Mouse (Mus musculus) granulocyte monocyte progenitor cell, adult 5-6 weeks (primary cell): ENCODE measurements around the gene Btbd3. TPM values are rescaled to one million over a fixed set of nuclear protein-coding genes. Genes with fewer than 3 reads are reported as not detected.
A peak's percentile ranks its signal among the peaks of the same experiment; 100 is the strongest.

Experiments
- ATAC-seq: replicated peaks from 2 replicates; pipeline ENCODE4 v1.8.0; 2016; ENCODE audit warnings: mild to moderate bottlenecking, moderate TSS enrichment, inconsistent platforms; ENCODE audit not compliant: poor library complexity, severe bottlenecking
- total RNA-seq, 2 experiments: library from RNA; stranded (forward) in 1 of 2; stranded (reverse) in 1 of 2; fragments of 200-712, 200-1000 nt in 1 of 2; fragments of >200 nt in 1 of 2; fragmentation: Nextera tagmentation in 1 of 2; gene quantifications; 2 replicates each; pipeline ENCODE4 v1.2.3; 2014 to 2017

The Btbd3 gene
- total RNA-seq (2014; fragmentation: Nextera tagmentation), result 2.0 and 3.7 TPM in 2 replicates
- total RNA-seq (2017), result 1.1 and 1.2 TPM in 2 replicates

DNA sequence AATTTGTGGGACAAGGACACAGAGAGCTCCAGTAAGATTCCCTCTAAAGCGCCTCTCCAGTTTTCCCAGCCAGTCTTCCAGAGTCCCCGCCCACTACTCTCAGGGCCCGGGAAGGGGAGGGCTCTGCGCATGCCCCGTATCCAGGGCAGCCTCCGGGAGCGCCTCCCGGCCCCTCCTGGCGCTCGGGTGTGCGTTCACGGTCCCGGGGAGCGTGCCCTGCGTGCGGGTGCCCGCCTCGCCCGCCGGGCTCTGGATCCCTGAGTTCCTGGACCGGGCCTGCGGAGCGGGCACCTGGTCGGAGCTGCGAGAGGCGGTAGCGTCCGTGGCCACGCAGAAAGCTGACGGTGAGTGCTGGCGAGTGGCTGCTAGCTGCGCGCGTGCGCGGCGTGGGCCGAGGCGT, at the start of gene Btbd3:
Gene Btbd3, plus strand, starts transcription at position 155 of the 400 bp plus-strand sequence.
- peak; percentile 77 for ATAC-seq

DNA sequence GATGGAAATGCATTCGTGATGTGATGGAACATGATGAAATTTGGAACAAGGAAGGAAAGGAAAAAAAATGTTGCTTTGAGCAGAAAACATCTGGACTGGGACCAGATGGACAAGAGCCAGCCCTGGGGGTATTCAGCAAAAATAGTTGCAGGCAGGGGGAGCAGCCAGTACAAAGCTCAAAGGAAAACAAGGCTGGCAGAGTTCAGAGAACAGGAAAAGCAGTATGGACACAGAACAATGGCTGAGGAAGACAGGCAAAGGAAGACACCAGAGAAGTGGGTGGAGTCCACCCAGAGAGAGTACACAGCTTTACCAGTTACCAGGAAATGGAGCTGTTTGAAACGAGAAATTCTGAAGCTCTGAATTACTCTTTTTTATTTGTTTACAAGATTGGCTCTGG, 40.8 kb upstream of the Btbd3 start:
- ATAC-seq, result no peak

DNA sequence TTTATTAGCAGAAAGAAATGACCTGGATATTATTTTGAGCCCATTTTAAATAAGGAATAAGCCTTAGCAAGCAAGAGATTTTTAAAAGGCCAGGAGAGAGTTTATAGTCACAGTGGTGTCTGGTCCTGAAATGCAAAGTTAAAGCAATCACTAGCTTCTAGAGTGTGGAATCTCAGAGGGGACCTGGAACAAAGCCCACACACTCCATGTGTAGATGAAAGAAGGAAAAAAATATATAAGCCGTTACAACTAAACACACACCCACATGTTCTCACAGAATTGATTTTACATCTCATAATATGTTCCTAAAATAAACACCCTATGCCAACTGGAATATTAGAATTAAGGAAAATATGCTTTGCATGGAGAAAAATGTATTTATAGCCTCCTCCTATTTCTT, 36.1 kb upstream of the Btbd3 start:
- ATAC-seq, result no peak

DNA sequence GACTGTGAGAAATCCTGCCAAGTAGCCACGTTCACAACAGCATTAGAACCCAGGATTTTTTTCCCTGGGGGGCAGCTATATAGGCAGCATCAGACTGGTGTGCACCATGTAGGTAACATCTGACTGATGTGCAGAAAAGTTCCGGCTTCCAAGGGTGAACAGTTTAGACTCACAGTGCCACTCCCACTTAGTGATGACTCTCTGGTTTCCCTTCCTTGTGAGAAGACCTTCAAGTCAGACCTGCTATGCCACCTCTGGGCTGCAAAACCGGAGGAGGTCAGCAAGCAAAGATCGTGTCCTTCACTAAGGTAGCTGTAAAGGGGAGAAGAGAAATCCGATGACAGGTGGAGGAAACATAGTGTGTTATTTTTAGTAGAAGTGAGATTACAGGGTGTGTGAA, 24.1 kb upstream of the Btbd3 start:
- ATAC-seq, result no peak

DNA sequence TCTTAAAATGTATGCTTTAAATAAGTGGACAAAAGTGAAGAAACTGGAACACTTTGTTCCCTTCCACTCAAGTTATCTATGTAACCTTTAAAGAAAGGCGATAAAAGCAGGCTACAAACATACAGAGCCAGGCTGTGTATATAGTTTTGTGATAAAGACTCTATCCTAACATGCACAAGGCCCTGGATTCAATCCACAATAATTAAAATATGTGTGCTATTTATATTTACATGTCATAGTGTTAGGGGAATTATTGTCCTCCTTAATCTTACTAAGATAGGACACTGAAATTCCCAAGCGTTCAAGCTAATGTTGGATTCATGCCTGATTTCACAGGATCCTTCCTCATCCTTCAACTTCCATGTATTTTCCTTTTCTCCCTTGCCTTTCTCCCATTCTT, 20.2 kb upstream of the Btbd3 start:
- no peak for ATAC-seq

DNA sequence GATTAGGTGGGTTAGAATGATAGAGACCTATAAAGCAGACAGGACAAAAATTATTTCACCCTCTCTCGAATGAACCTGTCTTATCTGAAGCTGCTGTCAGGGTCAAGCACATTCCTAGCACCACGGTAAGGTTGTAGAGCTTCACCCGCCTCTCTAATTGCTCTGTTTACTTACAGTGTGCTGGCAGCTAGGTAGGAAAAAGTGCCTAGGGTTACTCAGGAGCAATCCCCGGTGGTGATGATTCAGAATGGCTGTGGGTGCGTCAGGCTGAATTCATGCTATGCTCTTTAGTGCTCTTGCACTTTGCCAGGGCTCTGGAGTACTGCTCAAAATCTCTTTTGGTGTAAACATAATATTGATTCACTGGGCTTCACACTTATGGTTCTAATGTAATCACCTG, 13.9 kb upstream of the Btbd3 start:
- ATAC-seq, result no peak

DNA sequence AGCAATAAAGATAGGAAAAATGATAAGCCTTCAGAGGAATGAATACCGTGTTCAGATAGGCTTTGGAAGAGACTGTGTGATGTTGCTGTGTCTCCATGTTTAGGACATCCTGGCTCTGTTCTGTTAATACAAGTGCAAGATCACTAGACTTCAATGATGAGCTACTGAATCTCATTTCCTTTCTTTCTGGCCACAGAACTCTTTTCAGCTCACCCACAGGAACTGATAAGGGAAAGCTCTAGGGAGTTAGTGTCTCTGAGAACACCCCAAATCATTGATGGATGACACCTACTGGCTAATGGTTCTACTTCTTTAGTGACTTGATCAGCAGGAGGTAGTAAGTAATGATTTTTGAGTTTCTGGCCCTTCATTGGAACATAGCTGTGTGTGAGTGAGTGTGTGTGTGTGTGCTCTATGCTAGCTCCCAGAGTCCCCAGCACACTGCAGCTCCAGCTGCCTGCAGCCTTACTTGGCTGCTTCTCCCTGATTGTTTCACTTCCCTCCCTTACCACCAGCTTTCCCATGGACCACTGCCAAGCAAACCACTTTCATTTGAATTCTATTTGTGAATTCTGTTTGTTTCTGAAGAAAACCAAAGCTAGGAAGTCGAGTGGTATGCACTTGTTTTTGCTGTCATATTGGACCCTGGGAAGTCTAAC, 10.6 kb upstream of the Btbd3 start:
- ATAC-seq, result peak; percentile 99

DNA sequence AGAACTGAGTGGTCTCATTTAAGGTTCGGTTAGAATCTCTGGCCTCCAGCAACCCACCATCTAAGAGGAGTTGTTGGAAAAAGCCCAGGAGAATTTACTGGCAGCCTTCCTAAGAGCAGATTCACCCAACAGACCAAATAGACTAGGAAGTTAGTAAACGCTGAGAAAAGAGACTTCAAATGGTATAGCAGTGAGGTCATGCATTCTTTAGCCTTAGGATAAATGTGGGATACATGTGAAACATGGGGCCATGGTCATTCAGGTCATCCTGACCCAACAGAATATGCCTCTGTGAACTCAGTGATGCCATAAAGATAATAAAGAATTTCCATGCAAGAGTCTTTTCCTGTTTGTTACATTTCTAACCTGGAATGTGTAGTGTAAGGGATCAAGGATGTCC, 8.4 kb upstream of the Btbd3 start:
- ATAC-seq, result no peak

DNA sequence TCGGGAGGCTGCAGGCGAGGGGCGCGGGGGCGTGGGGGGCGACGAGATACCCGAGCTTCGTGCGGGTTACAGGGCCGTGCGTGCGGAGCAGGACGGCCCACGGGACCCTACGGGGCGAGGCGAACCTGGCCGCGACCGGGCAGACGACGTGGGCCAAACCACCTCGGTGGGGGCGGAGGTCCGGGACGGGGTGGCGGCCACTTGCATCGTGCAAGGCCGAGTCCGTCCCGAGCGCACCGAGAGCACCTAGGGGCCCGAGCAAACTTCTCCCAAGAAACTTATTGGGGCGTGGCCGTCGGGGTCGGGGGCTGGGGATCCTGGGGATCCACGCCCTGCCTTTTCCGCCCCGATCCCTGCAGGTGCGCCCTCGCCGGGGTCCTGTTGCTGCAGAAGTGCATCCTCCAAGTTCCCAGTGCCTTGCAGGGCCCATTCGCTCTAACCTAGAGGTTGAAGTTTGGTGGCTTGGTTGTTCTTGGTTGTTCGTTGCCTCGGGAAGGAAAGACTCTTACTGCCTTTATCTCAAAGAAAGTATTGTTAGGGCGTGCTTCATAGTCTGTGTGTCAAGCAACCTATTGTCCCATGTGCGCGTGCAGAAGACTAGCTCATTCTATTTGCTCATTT, 596 bp downstream of the Btbd3 start:
- ATAC-seq, result peak; percentile 48

DNA sequence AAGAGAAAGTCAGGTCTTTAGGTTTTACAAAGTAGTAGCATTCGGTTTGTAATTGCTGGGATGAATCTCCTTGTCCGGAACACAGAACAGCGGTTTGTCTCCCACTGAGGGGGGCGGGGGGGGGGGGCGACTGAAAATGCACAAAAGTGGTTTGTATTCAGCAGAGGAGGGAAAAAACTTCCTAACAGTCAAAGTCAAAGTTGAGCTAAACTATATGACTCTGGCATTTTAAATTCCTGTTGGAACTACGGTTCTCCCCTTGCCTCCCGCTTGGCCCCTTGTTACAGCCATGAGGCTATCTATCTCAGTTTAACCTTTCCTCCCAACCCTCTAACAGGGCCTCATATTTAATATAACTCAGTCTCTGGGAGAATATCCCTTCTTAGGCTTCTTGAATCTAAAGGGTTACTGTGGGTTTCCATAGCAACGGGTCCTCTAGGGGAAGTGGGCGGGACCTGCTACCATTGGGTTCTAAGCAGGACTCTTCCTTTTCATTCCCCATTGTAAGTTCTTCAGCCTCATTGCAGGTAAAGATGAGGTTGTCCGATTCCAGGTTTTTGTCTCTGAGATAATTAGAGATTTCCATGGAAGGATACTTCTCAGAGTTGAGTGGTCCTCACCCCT, 1.4 kb downstream of the Btbd3 start:
- peak; percentile 61 for ATAC-seq

DNA sequence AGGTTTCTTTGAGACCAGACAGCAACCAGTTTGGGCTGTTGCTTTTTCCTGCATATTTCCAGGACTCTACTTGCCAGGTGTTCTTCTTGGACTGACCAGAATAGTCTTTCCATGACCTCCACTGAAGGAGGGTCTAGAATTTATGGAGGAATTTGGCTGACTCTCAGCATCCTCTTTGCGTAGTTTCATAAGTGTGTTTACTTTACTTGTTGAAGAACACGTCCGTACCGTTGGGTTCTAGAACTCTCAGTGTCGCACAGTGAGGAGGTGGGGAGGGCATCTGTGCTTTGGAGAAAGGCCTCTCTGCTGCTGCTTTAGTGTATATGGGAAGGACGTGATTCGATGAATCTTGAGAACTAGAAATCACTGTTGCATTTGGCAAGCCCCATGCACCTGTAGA, 4.8 kb downstream of the Btbd3 start:
- no peak for ATAC-seq

DNA sequence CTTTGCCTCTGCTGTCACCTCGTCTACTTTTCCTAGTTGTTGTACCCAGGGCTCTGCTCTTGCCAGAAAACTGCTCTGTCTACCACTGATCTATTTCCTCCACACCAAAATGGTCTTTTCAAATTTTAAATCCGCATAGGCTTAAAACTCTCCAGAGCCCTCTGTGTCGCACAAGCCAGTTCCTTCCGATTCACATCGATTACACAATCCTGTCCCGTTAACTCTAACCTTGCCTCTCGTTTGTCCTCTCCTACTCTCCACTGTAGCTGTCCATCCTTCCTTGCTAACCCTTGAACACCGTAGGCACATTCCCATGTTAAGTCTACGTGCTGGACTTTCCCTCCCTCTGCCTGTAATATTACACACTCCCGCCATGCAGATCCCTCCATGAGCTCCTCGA, 6.5 kb downstream of the Btbd3 start:
- peak; percentile 49; the same call in 1 of the 2 replicates for ATAC-seq

DNA sequence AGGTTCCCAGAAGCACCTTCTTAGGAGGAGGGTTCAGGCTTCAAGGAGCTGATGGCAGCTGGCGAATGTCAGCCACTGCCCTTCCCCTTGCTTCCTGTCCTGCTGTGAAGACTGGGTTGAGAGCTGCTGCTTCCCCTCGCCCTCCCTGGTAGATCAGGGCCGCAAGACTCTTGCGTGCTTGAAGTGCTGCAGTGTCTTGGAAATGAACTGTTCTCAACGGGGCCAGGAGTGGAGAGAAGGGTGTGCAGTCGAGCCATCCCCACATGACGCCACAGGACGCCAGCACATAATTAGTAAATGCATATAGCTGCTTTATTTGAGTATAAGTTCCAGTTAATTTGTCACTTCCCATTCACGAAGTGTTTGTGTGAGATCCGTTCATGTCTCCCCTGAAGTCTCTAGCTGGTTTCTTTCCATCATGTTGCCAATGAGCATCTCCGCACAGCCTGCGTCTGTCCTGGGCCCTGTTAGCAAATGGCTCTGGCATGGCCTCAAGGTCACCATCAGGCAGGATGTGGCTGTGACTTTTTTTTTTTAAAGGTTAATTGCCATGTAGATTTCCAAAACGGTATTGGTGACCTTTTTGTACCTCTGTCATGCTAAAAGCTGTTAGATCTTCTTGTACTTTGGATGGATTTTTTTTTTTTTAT, 9.1 kb downstream of the Btbd3 start:
- ATAC-seq, result peak; percentile 63

DNA sequence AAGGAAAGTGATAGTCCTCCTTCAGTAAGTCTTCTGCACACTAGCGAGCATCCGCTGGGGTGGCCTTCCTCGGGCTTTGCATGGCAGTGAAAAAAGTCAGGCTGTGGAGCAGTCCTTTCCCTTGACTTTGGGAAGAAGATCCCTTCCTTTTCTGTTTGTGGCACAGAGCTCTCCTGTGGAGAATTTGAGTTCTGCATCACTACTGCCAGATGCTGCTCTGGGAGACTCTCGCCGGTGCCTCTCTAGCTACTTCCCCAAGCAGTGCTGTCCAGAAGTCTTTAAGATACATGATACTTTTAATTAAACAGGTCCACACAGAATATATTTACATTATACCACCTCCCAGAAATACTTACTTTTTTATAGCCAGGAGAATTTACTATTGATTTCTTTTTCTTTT, 10.3 kb downstream of the Btbd3 start:
- ATAC-seq, result no peak

DNA sequence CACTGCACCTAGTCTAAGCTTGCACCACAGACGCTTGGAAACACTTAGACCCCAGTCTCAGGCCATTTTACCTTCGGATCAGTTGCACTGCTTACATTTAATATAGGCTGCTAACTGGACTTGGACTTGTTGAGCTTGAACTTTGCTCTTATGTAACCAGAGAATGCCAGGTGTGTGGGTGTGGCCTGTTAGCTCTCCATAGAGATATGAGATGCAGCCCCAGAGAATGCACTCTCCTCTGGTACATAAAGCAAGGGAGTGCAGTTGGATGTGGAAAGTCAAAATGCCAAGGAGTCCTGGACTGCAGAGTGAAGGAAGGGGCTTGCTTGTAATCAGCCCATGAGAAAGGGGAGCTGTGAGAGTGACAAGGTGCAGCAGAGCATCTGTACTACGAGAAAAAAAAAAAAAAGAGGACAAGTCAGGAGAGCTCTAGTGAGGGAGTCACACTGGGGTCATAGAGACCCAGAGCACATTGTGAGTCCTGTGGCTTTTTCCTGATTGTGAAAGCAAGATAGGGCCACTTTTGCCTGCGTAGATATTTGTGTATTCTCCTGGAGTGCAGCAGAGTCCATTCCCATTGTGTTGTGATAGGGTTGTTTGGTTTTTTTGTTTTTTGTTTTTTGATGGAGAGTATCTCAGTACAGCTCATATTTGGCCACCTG, 11.6 kb downstream of the Btbd3 start:
- ATAC-seq, result no peak

DNA sequence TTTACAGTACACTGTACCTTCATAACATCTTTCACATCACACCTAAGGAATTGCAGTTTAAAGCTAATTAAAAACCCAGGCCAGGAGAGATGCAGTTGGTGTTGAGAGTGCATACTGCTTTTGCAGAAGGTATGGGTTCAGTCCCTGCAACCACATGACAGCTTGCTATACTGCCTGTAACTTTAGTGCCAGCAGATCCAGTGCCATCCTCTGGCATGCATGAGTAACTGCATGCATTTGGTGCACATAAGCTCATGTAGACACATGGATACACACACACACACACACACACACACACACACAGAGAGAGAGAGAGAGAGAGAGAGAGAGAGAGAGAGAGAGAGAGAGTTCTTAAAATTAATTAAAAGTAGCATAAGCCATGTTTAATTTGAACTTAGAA, 13.0 kb downstream of the Btbd3 start:
- ATAC-seq, result no peak

DNA sequence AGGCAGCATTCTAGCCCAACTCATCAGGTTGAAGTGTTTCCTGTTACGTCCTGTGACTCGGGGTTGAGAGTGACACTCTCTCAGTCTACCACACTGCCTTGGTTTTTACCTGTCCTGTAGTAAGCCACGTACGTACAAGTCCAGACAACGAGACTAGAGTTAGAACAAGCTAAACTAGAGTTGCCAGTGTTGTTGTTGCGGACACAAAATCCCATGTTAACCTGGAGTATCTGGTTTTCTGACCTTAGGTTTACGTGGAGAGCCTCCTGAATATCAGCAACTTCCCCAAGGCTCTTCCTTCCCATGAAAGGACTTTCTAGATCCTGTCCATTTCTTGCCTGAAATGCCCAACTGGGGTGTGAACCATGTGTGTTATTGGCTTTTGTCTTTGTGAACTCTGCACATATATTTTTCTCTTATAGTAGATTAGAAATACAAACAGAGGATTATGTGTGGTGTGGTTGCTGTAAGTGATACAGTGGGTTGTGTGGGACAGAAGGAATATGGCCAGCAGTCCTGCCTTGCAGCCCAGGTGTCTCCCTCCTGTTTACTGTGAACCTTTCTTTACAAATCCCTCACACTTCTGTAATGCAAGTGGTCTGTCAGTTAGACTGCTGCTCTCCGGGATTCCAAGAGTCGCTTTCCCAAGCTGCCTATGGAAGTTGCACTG, 17.2 kb downstream of the Btbd3 start:
- ATAC-seq, result no peak

DNA sequence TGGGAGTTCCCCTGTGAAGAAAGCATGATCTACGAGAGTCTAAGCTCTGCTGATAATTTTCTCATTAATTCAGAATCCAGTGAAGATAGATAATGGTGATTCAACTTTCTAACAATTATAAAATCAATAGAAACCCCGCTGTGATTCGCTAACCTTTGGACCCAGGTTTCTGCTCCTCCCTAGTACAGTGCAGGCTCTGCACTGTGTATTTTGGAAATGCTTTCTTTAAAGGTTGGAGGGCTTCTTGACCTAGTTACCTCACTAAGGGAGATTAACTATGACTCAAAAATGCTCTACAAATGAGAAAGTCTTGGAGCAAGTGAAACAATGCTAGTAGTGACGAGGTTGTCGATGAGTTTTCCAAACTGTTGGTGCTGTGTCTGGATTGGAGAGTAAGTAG, 17.7 kb downstream of the Btbd3 start:
- ATAC-seq, result no peak

DNA sequence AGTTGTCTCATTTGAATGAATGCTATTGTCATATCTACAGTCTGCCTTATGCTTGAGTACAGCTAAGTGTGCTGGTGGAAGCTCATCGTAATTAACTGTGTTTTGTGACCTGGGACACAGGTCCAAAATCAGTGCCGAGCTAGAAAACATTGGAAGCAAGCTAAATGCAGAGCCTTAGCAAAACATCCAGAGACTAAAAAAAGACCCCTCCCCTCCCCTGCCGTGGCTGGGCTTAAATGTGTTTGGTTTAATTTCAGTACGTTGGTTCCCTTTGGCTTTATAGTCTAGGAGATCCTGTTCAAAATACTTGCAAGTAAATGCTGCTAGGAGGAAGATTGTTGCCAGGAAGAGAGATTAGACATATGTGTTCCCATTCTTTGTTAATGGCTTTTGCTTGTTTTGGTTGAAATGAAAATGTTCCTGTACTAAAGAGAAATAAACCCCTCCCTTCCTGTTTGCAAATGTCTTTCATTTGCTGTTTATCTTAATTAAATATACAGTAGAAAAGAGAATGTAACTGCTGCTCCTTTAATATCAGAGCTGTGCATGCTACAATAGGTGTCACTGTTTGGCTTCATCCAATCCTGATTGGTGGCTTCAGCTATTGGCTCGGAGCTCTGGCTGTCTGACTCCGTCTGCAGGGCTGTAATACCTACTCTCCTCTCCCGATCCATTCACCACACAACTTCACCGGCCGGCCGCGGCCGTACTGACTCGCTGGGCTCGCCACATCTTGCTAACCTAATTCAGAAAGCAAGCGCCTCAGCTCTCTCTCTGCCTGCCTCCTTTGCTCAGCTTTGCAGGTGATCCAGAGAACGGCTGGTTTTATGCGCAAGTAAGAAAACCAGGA, 21.7 kb downstream of the Btbd3 start:
- peak; percentile 65 for ATAC-seq
